Mouse (Mus musculus) limb, embryonic 11.5 days (tissue): Measurements from ENCODE around the gene Zfp65. TPM values are rescaled to one million over a fixed set of nuclear protein-coding genes. Genes with fewer than 3 reads are reported as not detected.
"Not testable (repeated sequence)": the region's sequence is repeated elsewhere in the genome, so short reads cannot be mapped to it uniquely, and the experiment has no call there.

ENCODE experiments used
- ATAC-seq: fragments of 200-750 bp; cut with Nextera tagmentation; 2 replicates; pipeline ENCODE4 v1.8.0; 2017; ENCODE audit warnings: low read depth; ENCODE audit not compliant: insufficient number of reproducible peaks, low FRiP score, low TSS enrichment
- DNase-seq: peaks from one replicate; pipeline ENCODE4 v3.0.0-alpha.2; 2015; ENCODE audit warnings: low spot score
- H3K27ac ChIP-seq: fragments of 300-500 bp; sonication (generic); replicated peaks from 2 replicates; pipeline ENCODE4 v1.5.1; 2014; ENCODE audit warnings: low read depth, mild to moderate bottlenecking, low read length
- H3K27me3 ChIP-seq: fragments of 300-500 bp; sonication (generic); 2 replicates; pipeline ENCODE4 v1.6.1; 2014; ENCODE audit warnings: mild to moderate bottlenecking, low read length, mixed read lengths; ENCODE audit not compliant: control insufficient read depth, insufficient read depth
- H3K36me3 ChIP-seq: fragments of 300-500 bp; sonication (generic); 2 replicates; pipeline ENCODE4 v1.6.1; 2014; ENCODE audit warnings: mild to moderate bottlenecking, low read length, moderate library complexity, mixed read lengths; ENCODE audit not compliant: control insufficient read depth, insufficient read depth
- H3K4me1 ChIP-seq: fragments of 300-500 bp; sonication (generic); 2 replicates; pipeline ENCODE4 v1.6.1; 2014; ENCODE audit warnings: low read length, mixed read lengths; ENCODE audit not compliant: control insufficient read depth, insufficient read depth
- H3K4me2 ChIP-seq: fragments of 300-500 bp; sonication (generic); 2 replicates; pipeline ENCODE4 v1.6.1; 2014; ENCODE audit warnings: low read depth, mild to moderate bottlenecking, moderate library complexity; ENCODE audit not compliant: severe bottlenecking
- H3K4me3 ChIP-seq: fragments of 300-500 bp; sonication (generic); 2 replicates; pipeline ENCODE4 v1.5.1; 2014; ENCODE audit warnings: low read depth, low read length
- H3K9ac ChIP-seq: fragments of 300-500 bp; sonication (generic); 2 replicates; pipeline ENCODE4 v1.6.1; 2014; ENCODE audit warnings: mild to moderate bottlenecking, low read length
- H3K9me3 ChIP-seq: fragments of 300-500 bp; sonication (generic); 2 replicates; pipeline ENCODE4 v1.6.1; 2016; ENCODE audit warnings: low read length; ENCODE audit not compliant: control insufficient read depth
- WGBS: fragments of 180-500 bp; shearing (Covaris S2); extraction: QIAGEN DNeasy Blood & Tissue Kit; methylation state at CpG from one replicate; pipeline ENCODE4 v1.1.7; 2014; 5-methylcytosine and 5-hydroxymethylcytosine counted together
- polyA plus RNA-seq: library from polyadenylated mRNA; unstranded; fragments of >200 nt; fragmentation: Nextera tagmentation; extraction: Ambion mirVana; gene quantifications from 2 replicates; pipeline ENCODE4 v1.2.1, GENCODE M21; 2014

Gene Zfp65
- polyA plus RNA-seq, 1 experiment from 2014 or later: 4.7 TPM

GRCm38 (mm10) chr13:67729441-67729840 is 468 bp upstream of the Zfp65 start:
- peak overlapping the region; percentile 58; the same call in 1 of the 2 replicates for H3K4me2 ChIP-seq
- peak overlapping the region; percentile 61 for H3K4me3 ChIP-seq
- 59% methylated on average over 4 of the region's 4 CpGs for WGBS
- not testable (repeated sequence) for H3K27me3 ChIP-seq, H3K4me1 ChIP-seq, H3K27ac ChIP-seq, H3K36me3 ChIP-seq, H3K9ac ChIP-seq, H3K9me3 ChIP-seq
- ATAC-seq (peak; percentile 67), DNase-seq (peak; percentile 27)

GRCm38 (mm10) chr13:67728106-67728505 is 867 bp downstream of the Zfp65 start:
- H3K9me3 ChIP-seq: no peaks in the 10 kb centered on the region
- no peaks in the 10 kb centered on the region for H3K36me3 ChIP-seq
- H3K4me3 ChIP-seq: peak overlapping the region; percentile 61; the same call in 1 of the 2 replicates
- no peak overlapping the region for H3K27ac ChIP-seq
- H3K27me3 ChIP-seq: no peaks in the 10 kb centered on the region
- H3K4me1 ChIP-seq: no peaks in the 10 kb centered on the region
- DNase-seq (no peak), ATAC-seq (no peak)
- H3K4me2 ChIP-seq: peak overlapping the region; percentile 58; the same call in 1 of the 2 replicates
- WGBS: 92% methylated on average over 1 of the region's 1 CpGs
- H3K9ac ChIP-seq: no peak overlapping the region

GRCm38 (mm10) chr13:67725331-67725730 is 3.6 kb downstream of the Zfp65 start:
- WGBS: 93% methylated on average over 2 of the region's 2 CpGs
- not testable (repeated sequence) for DNase-seq, H3K9ac ChIP-seq

GRCm38 (mm10) chr13:67723848-67724479 is 5.0 kb downstream of the Zfp65 start:
- H3K4me1 ChIP-seq: no peaks in the 10 kb centered on the region
- DNase-seq (peak; percentile 91), ATAC-seq (peak; percentile 95)
- H3K4me3 ChIP-seq: peak overlapping the region; percentile 66
- peak overlapping the region; percentile 70 for H3K9ac ChIP-seq
- no peaks in the 10 kb centered on the region for H3K36me3 ChIP-seq
- no peaks in the 10 kb centered on the region for H3K27me3 ChIP-seq
- WGBS: under 1% methylated on average over 17 of the region's 17 CpGs
- H3K4me2 ChIP-seq: peak overlapping the region; percentile 51
- no peaks in the 10 kb centered on the region for H3K9me3 ChIP-seq
- H3K27ac ChIP-seq: no peak overlapping the region; the same call in 1 of the 2 replicates

More at GRCm38 (mm10) chr13:67725331-67725730, 3.6 kb downstream of the Zfp65 start:
- H3K27me3 ChIP-seq, H3K36me3 ChIP-seq, H3K4me3 ChIP-seq, H3K9me3 ChIP-seq, H3K4me1 ChIP-seq, H3K4me2 ChIP-seq, ATAC-seq, H3K27ac ChIP-seq: not testable (repeated sequence)

GRCm38 (mm10) chr13:67686971-67687370 is 42.0 kb downstream of the Zfp65 start, which contains the start of gene Zfp738:
Gene Zfp738, minus strand, starts transcription at chr13:67687071.
- no peak within 1 kb of the TSS for H3K27ac ChIP-seq
- no peak within 1 kb of the TSS for H3K9ac ChIP-seq
- DNase-seq (no peak), ATAC-seq (no peak)
- 82% methylated on average over 4 of the region's 4 CpGs for WGBS
- no peak within 1 kb of the TSS for H3K4me2 ChIP-seq
- no peaks in the 10 kb centered on the region for H3K9me3 ChIP-seq
- H3K4me1 ChIP-seq: no peaks in the 10 kb centered on the region
- H3K27me3 ChIP-seq: no peaks in the 10 kb centered on the region
- H3K4me3 ChIP-seq: no peak within 1 kb of the TSS
- H3K36me3 ChIP-seq: no peaks in the 10 kb centered on the region

GRCm38 (mm10) chr13:67683841-67684240 is 45.1 kb downstream of the Zfp65 start:
- not testable (repeated sequence) for H3K27ac ChIP-seq, H3K4me3 ChIP-seq, H3K4me2 ChIP-seq, H3K27me3 ChIP-seq, H3K9ac ChIP-seq, H3K9me3 ChIP-seq, ATAC-seq, H3K4me1 ChIP-seq, H3K36me3 ChIP-seq, DNase-seq
- WGBS: 83% methylated on average over 2 of the region's 2 CpGs

- not testable (repeated sequence) for H3K4me1 ChIP-seq, H3K27ac ChIP-seq, H3K9me3 ChIP-seq, H3K36me3 ChIP-seq, H3K27me3 ChIP-seq
- ATAC-seq (peak; percentile 100), DNase-seq (peak; percentile 82)
- Histone ChIP-seq H3K9ac (peak overlapping the region; percentile 72), H3K4me3 (peak overlapping the region; percentile 67), H3K4me2 (peak overlapping the region; percentile 58)
- WGBS: 14% methylated on average over 16 of the region's 16 CpGs
Measured at GRCm38 (mm10) chr13:67682959-67683735, 45.8 kb downstream of the Zfp65 start.

- no peaks in the 10 kb centered on the region for H3K27me3 ChIP-seq
- H3K9ac ChIP-seq: no peak overlapping the region
- ATAC-seq: no peak
- H3K4me2 ChIP-seq: no peak overlapping the region
- H3K4me3 ChIP-seq: no peak overlapping the region
- H3K4me1 ChIP-seq: no peaks in the 10 kb centered on the region
- no peaks in the 10 kb centered on the region for H3K36me3 ChIP-seq
- H3K9me3 ChIP-seq: no peaks in the 10 kb centered on the region
- 92% methylated on average over 2 of the region's 2 CpGs for WGBS
- H3K27ac ChIP-seq: no peak overlapping the region
- no peak for DNase-seq
Measured at GRCm38 (mm10) chr13:67674902-67675301, 54.1 kb downstream of the Zfp65 start.
